Mouse (Mus musculus) embryonic facial prominence, embryonic 14.5 days (tissue): Measurements from ENCODE around the gene Fam187a. TPM values are rescaled to one million over a fixed set of nuclear protein-coding genes. Genes with fewer than 3 reads are reported as not detected.

Experiments used
- ATAC-seq: fragments of 200-750 bp; cut with Nextera tagmentation; 2 replicates; pipeline ENCODE4 v1.8.0; 2017; ENCODE audit warnings: low read depth, moderate number of reproducible peaks, moderate TSS enrichment
- DNase-seq: peaks from one replicate; pipeline ENCODE4 v3.0.0-alpha.2; 2015; ENCODE audit warnings: low spot score
- H3K27ac ChIP-seq: fragments of 300-500 bp; sonication (generic); replicated peaks from 2 replicates; pipeline ENCODE4 v1.5.1; 2014; ENCODE audit warnings: low read depth, mild to moderate bottlenecking, low read length, moderate library complexity
- H3K27me3 ChIP-seq: fragments of 300-500 bp; sonication (generic); replicated peaks from 2 replicates; pipeline ENCODE4 v1.6.1; 2014; ENCODE audit warnings: low read length; ENCODE audit not compliant: control insufficient read depth, insufficient read depth
- H3K36me3 ChIP-seq: fragments of 300-500 bp; sonication (generic); 2 replicates; pipeline ENCODE4 v1.6.1; 2014; ENCODE audit warnings: low read length, mixed read lengths; ENCODE audit not compliant: control insufficient read depth, insufficient read depth
- H3K4me1 ChIP-seq: fragments of 300-500 bp; sonication (generic); 2 replicates; pipeline ENCODE4 v1.6.1; 2014; ENCODE audit warnings: antibody characterized with exemption, low read length; ENCODE audit not compliant: control insufficient read depth, insufficient read depth
- H3K4me2 ChIP-seq: fragments of 300-500 bp; sonication (generic); 2 replicates; pipeline ENCODE4 v1.6.1; 2014; ENCODE audit warnings: low read depth, mild to moderate bottlenecking, low read length, moderate library complexity, mixed read lengths
- H3K4me3 ChIP-seq: fragments of 300-500 bp; sonication (generic); 2 replicates; pipeline ENCODE4 v1.5.1; 2014; ENCODE audit warnings: low read depth, mild to moderate bottlenecking, low read length
- H3K9ac ChIP-seq: fragments of 300-500 bp; sonication (generic); 2 replicates; pipeline ENCODE4 v1.6.1; 2014; ENCODE audit warnings: low read depth, mild to moderate bottlenecking, low read length, moderate library complexity, mixed read lengths
- H3K9me3 ChIP-seq: fragments of 300-500 bp; sonication (generic); 2 replicates; pipeline ENCODE4 v1.6.1; 2016; ENCODE audit warnings: low read length; ENCODE audit not compliant: control insufficient read depth
- WGBS: fragments of 180-500 bp; shearing (Covaris S2); extraction: QIAGEN DNeasy Blood & Tissue Kit; methylation state at CpG from one replicate; pipeline ENCODE4 v1.1.7; 2014; 5-methylcytosine and 5-hydroxymethylcytosine counted together
- polyA plus RNA-seq: library from polyadenylated mRNA; unstranded; fragments of >200 nt; fragmentation: Nextera tagmentation; extraction: Ambion mirVana; gene quantifications from 2 replicates; pipeline ENCODE4 v1.2.1, GENCODE M21; 2014

Gene Fam187a
- polyA plus RNA-seq, 1 experiment from 2014 or later, result not detected

GRCm38 (mm10) chr11:102900763-102901162 lies 15.8 kb downstream of the Fam187a start, which contains the start of gene Gfap:
Gene Gfap, minus strand, starts transcription at chr11:102900912.
- DNase-seq (peak; percentile 80), ATAC-seq (peak; percentile 76)
- WGBS, result 15% methylated on average over 7 of the region's 7 CpGs
- H3K4me3 ChIP-seq, result no peak within 1 kb of the TSS
- H3K4me1 ChIP-seq, result 0 out of 2 replicates have a peak, but pooled peaks cover 4% of the 10 kb centered on the region
- no peak within 1 kb of the TSS for H3K4me2 ChIP-seq
- no peaks in the 10 kb centered on the region for H3K27me3 ChIP-seq
- no peak within 1 kb of the TSS for H3K27ac ChIP-seq
- H3K9me3 ChIP-seq, result no peaks in the 10 kb centered on the region
- H3K9ac ChIP-seq, result no peak within 1 kb of the TSS
- H3K36me3 ChIP-seq, result peaks cover 8% of the 10 kb centered on the region

- H3K4me3 ChIP-seq, result no peak overlapping the region
- H3K27me3 ChIP-seq, result no peaks in the 10 kb centered on the region
- DNase-seq, result no peak
- H3K9me3 ChIP-seq, result no peaks in the 10 kb centered on the region
- H3K4me2 ChIP-seq, result no peak overlapping the region
- H3K9ac ChIP-seq, result no peak overlapping the region
- no peak overlapping the region for H3K27ac ChIP-seq
- H3K4me1 ChIP-seq, result 0 out of 2 replicates have a peak, but pooled peaks cover 4% of the 10 kb centered on the region
- 68% methylated on average over 4 of the region's 4 CpGs for WGBS
- no peak for ATAC-seq
- H3K36me3 ChIP-seq, result peaks cover 12% of the 10 kb centered on the region
Measured at GRCm38 (mm10) chr11:102901199-102901598, 16.2 kb downstream of the Fam187a start.

- H3K9ac ChIP-seq, result no peak overlapping the region
- WGBS, result 79% methylated on average over 5 of the region's 5 CpGs
Measured at GRCm38 (mm10) chr11:102902107-102902506, 17.1 kb downstream of the Fam187a start.

GRCm38 (mm10) chr11:102903654-102904053 lies 18.7 kb downstream of the Fam187a start:
- Histone ChIP-seq H3K9me3 (no peaks in the 10 kb centered on the region), H3K4me2 (no peak overlapping the region), H3K36me3 (peaks cover 36% of the 10 kb centered on the region), H3K4me3 (no peak overlapping the region), H3K27ac (no peak overlapping the region), H3K27me3 (no peaks in the 10 kb centered on the region), H3K9ac (no peak overlapping the region), H3K4me1 (no peaks in the 10 kb centered on the region)
- DNase-seq, result no peak
- ATAC-seq, result no peak
- WGBS, result 58% methylated on average over 6 of the region's 7 CpGs

More at GRCm38 (mm10) chr11:102902107-102902506, 17.1 kb downstream of the Fam187a start:
- H3K27me3 ChIP-seq, result no peaks in the 10 kb centered on the region
- peaks cover 20% of the 10 kb centered on the region for H3K36me3 ChIP-seq
- H3K4me1 ChIP-seq, result 0 out of 2 replicates have a peak, but pooled peaks cover 4% of the 10 kb centered on the region
- DNase-seq, result no peak
- no peaks in the 10 kb centered on the region for H3K9me3 ChIP-seq
- no peak overlapping the region for H3K27ac ChIP-seq
- no peak overlapping the region for H3K4me3 ChIP-seq
- H3K4me2 ChIP-seq, result no peak overlapping the region
- ATAC-seq, result no peak

GRCm38 (mm10) chr11:102911376-102911775 lies 26.4 kb downstream of the Fam187a start:
- 78% methylated on average over 7 of the region's 7 CpGs for whole genome bisulfite sequencing

GRCm38 (mm10) chr11:102915380-102915779 lies 30.4 kb downstream of the Fam187a start:
- DNase-seq (no peak), ATAC-seq (no peak)
- Histone ChIP-seq H3K4me2 (no peak overlapping the region), H3K9me3 (no peaks in the 10 kb centered on the region), H3K4me3 (no peak overlapping the region), H3K36me3 (peaks cover 55% of the 10 kb centered on the region), H3K27me3 (no peaks in the 10 kb centered on the region), H3K4me1 (no peaks in the 10 kb centered on the region), H3K27ac (no peak overlapping the region), H3K9ac (no peak overlapping the region)
- 92% methylated on average over 9 of the region's 9 CpGs for WGBS

More at GRCm38 (mm10) chr11:102911376-102911775, 26.4 kb downstream of the Fam187a start:
- H3K4me1 ChIP-seq, result no peaks in the 10 kb centered on the region
- H3K9me3 ChIP-seq, result no peaks in the 10 kb centered on the region
- no peaks in the 10 kb centered on the region for H3K27me3 ChIP-seq
- no peak overlapping the region for H3K9ac ChIP-seq
- ATAC-seq (no peak), DNase-seq (no peak)
- H3K4me3 ChIP-seq, result no peak overlapping the region
- peaks cover 94% of the 10 kb centered on the region for H3K36me3 ChIP-seq
- H3K27ac ChIP-seq, result no peak overlapping the region
- no peak overlapping the region for H3K4me2 ChIP-seq

GRCm38 (mm10) chr11:102918077-102918476 lies 33.1 kb downstream of the Fam187a start:
- no peak overlapping the region for H3K9ac ChIP-seq
- H3K27me3 ChIP-seq, result no peaks in the 10 kb centered on the region
- no peaks in the 10 kb centered on the region for H3K9me3 ChIP-seq
- H3K4me3 ChIP-seq, result no peak overlapping the region
- no peak for DNase-seq
- 55% methylated on average over 4 of the region's 4 CpGs for WGBS
- H3K4me1 ChIP-seq, result 0 out of 2 replicates have a peak, but pooled peaks cover 4% of the 10 kb centered on the region
- H3K4me2 ChIP-seq, result no peak overlapping the region
- no peak overlapping the region for H3K27ac ChIP-seq
- peaks cover 44% of the 10 kb centered on the region for H3K36me3 ChIP-seq
- ATAC-seq, result no peak

- peak overlapping the region; percentile 19; the same call in 1 of the 2 replicates for H3K9ac ChIP-seq
- H3K9me3 ChIP-seq, result no peaks in the 10 kb centered on the region
- H3K4me1 ChIP-seq, result 0 out of 2 replicates have a peak, but pooled peaks cover 4% of the 10 kb centered on the region
- no peak overlapping the region for H3K27ac ChIP-seq
- 70% methylated on average over 6 of the region's 6 CpGs for WGBS
- no peaks in the 10 kb centered on the region for H3K27me3 ChIP-seq
- no peak overlapping the region for H3K4me3 ChIP-seq
- H3K4me2 ChIP-seq, result no peak overlapping the region
- DNase-seq, result no peak
- H3K36me3 ChIP-seq, result peaks cover 14% of the 10 kb centered on the region; the same call in 1 of the 2 replicates
- no peak for ATAC-seq
Measured at GRCm38 (mm10) chr11:102921491-102921890, 36.5 kb downstream of the Fam187a start.
